In the genomic region with DNA sequence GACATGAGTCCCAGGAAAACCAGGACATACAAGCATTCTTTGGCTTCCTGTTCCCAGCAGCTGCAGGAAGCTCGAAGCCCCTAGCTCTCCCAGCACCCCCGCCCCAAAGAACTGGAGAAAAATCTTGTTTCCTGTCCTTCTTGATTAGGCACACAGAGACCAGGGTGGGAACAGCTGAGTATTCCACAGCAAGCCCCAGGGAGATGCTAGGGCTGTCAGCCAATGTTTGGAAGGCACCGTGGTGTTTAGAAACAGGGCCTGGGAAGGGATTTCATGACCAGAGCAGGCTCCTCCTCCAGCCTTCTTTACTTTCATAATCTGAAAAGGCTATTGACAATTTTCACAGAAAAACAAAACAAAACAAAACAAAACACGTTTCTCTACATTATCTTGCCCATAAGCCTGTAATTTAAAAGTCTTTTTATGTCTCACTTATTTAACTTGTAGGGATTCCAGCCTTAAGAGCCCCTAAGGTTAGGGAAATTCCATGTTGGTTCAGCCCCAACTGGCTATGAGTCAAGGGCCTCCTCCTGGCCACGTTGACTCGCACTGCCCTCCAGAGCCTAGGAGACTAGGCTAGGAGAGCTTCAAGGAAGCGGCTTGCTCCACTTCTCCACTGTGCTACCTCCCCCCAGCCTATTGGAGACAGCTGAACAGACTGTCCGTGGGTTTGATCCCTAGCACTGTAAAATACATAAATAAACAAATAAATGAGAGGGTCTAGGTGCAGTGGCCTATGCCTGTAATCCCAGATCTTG, we compare ENCODE assay signal across 9 mouse cellular contexts. TPM values are rescaled to one million over a fixed set of nuclear protein-coding genes. Genes with fewer than 3 reads are reported as not detected.
DNase-seq lines count a peak whose midpoint lies in the region; ATAC-seq and TF ChIP-seq lines count a peak whose summit lies in the region.
"Had no signal": no experiment of that assay in that cellular context is flagged by ENCODE, and none has a peak within 500 bp of the region (broad histone marks: within the 10 kb centered on the region; RNA-seq: fewer than 3 reads in every experiment).

No protein-coding gene starts in this region.

- 25% methylated on average over 8 of the region's 8 CpGs for WGBS in intestine, embryonic 16.5 days

- no peaks in the 10 kb centered on the region for H3K36me3 ChIP-seq in intestine, embryonic 16.5 days (ENCODE audit: control insufficient read depth, insufficient read depth, low read length)
- H3K36me3 ChIP-seq: neural tube, embryonic 12.5 days had no signal

- H3K9me3 ChIP-seq in intestine, embryonic 16.5 days (ENCODE audit: control insufficient read depth, low read length), result no peaks in the 10 kb centered on the region
- H3K9me3 ChIP-seq: neural tube, embryonic 12.5 days had no signal

- peak overlapping the region; percentile 87 for H3K27ac ChIP-seq in gastrocnemius, adult 2 months
- H3K27ac ChIP-seq in intestine, embryonic 16.5 days (ENCODE audit: low read length), result peak overlapping the region; percentile 70
- H3K27ac ChIP-seq: neural tube, embryonic 12.5 days had no signal

- peak overlapping the region; percentile 53 for H3K4me3 ChIP-seq in gastrocnemius, adult 2 months
- no peak overlapping the region for H3K4me3 ChIP-seq in intestine, embryonic 16.5 days (ENCODE audit: low read length)
- H3K4me3 ChIP-seq: neural tube, embryonic 12.5 days had no signal

- H3K27me3 ChIP-seq in intestine, embryonic 16.5 days (replicated peaks; ENCODE audit: control insufficient read depth, insufficient read depth, low read length), result no peaks in the 10 kb centered on the region
- H3K27me3 ChIP-seq: neural tube, embryonic 12.5 days had no signal

- H3K4me1 ChIP-seq in intestine, embryonic 16.5 days (ENCODE audit: control insufficient read depth, insufficient read depth, low read length), result no peaks in the 10 kb centered on the region
- H3K4me1 ChIP-seq: neural tube, embryonic 12.5 days had no signal

- DNase-seq in layer of hippocampus, postnatal 10 days (ENCODE audit: low spot score in 2 of 2), result peak; percentile 30 to 56
- DNase-seq in layer of hippocampus, adult 9-10 months (ENCODE audit: low spot score), result no peak
- DNase-seq in gastrocnemius, adult 2 months, result peak; percentile 92
- peak; percentile 74 for DNase-seq in lung, postnatal 25 days (ENCODE audit: low spot score)
- DNase-seq in frontal cortex, adult 2 months (ENCODE audit: extremely low spot score in 1 of 2, low spot score in 1 of 2), result no peak
- DNase-seq in natural killer cell, adult 2 months (ENCODE audit: low spot score in 2 of 2), result no peak
- DNase-seq in embryo, embryonic 11 days, result no peak

- intact Hi-C loops in gastrocnemius, adult 2 months (cut with DNase I), result no loop called here

- peak; percentile 16; the same call in 1 of the 2 replicates for TF ChIP-seq CTCF in gastrocnemius, adult 2 months (IDR thresholded peaks at IDR 0.05)

- H3K9ac ChIP-seq in intestine, embryonic 16.5 days (ENCODE audit: low read depth, low read length), result 0 out of 2 replicates have a peak overlapping the region, but pooled peaks have one; percentile 11
- H3K9ac ChIP-seq: neural tube, embryonic 12.5 days had no signal

- peak; percentile 80 for ATAC-seq in intestine, embryonic 16.5 days

- no peak overlapping the region for H3K4me2 ChIP-seq in intestine, embryonic 16.5 days (ENCODE audit: low read depth, low read length)
- H3K4me2 ChIP-seq: neural tube, embryonic 12.5 days had no signal

RNA-seq across cellular contexts. Expression of a gene that starts 10.0 kb away (rescaled TPM):
- total RNA-seq in layer of hippocampus, postnatal 10 days (2021), result 10 to 100 TPM; 86.6 to 92.6 TPM
- 10 to 100 TPM in 1 of 2 experiments, 1 to 10 TPM in 1; 9.3 to 11.9 TPM for total RNA-seq in gastrocnemius, adult 2 months (2021)
- polyA plus RNA-seq in intestine, embryonic 16.5 days (2015; fragmentation: Nextera tagmentation; extraction: Ambion mirVana), result 24.6 and 29.1 TPM in 2 replicates
- polyA plus RNA-seq in frontal cortex, adult 2 months (2012; rRNA removed), result 85.9 and 110 TPM in 2 replicates

RNA-seq across cellular contexts. Expression of a gene that starts 16.4 kb away (rescaled TPM):
- 10 to 100 TPM; 24.6 to 26.5 TPM for total RNA-seq in layer of hippocampus, postnatal 10 days (2021)
- total RNA-seq in gastrocnemius, adult 2 months (2021), result 1 to 10 TPM; 1.0 to 1.4 TPM
- 15.5 TPM in 2 replicates for polyA plus RNA-seq in intestine, embryonic 16.5 days (2015; fragmentation: Nextera tagmentation; extraction: Ambion mirVana)
- polyA plus RNA-seq in frontal cortex, adult 2 months (2012; rRNA removed), result 57.5 and 60.3 TPM in 2 replicates

RNA-seq across cellular contexts. Expression of a gene that starts 16.5 kb away (rescaled TPM):
- total RNA-seq in layer of hippocampus, postnatal 10 days (2021), result 100 to 1,000 TPM; 132 to 136 TPM
- 100 to 1,000 TPM; 170 to 229 TPM for total RNA-seq in gastrocnemius, adult 2 months (2021)
- 67.9 and 76.8 TPM in 2 replicates for polyA plus RNA-seq in intestine, embryonic 16.5 days (2015; fragmentation: Nextera tagmentation; extraction: Ambion mirVana)
- 36.1 and 38.8 TPM in 2 replicates for polyA plus RNA-seq in frontal cortex, adult 2 months (2012; rRNA removed)

RNA-seq across cellular contexts. Expression of a gene that starts 25.7 kb away (rescaled TPM):
- 100 to 1,000 TPM; 212 to 222 TPM for total RNA-seq in layer of hippocampus, postnatal 10 days (2021)
- 100 to 1,000 TPM in 1 of 2 experiments, 10 to 100 TPM in 1; 95.0 to 122 TPM for total RNA-seq in gastrocnemius, adult 2 months (2021)
- polyA plus RNA-seq in intestine, embryonic 16.5 days (2015; fragmentation: Nextera tagmentation; extraction: Ambion mirVana), result 425 and 427 TPM in 2 replicates
- 153 and 170 TPM in 2 replicates for polyA plus RNA-seq in frontal cortex, adult 2 months (2012; rRNA removed)

RNA-seq across cellular contexts. Expression of a gene that starts 25.7 kb away (rescaled TPM):
- 10 to 100 TPM; 44.8 to 46.9 TPM for total RNA-seq in layer of hippocampus, postnatal 10 days (2021)
- 10 to 100 TPM; 27.0 to 35.1 TPM for total RNA-seq in gastrocnemius, adult 2 months (2021)
- 40.9 and 45.1 TPM in 2 replicates for polyA plus RNA-seq in intestine, embryonic 16.5 days (2015; fragmentation: Nextera tagmentation; extraction: Ambion mirVana)
- 47.5 and 53.5 TPM in 2 replicates for polyA plus RNA-seq in frontal cortex, adult 2 months (2012; rRNA removed)

Comparison
In these comparisons a context has a peak if more than half of its experiments do, and no peak if none do; other contexts are left out.
1. DNase-seq: peak in layer of hippocampus, postnatal 10 days (2 of 2), gastrocnemius, adult 2 months (single experiment) and lung, postnatal 25 days (single experiment); none in layer of hippocampus, adult 9-10 months (single experiment), frontal cortex, adult 2 months (0 of 2), natural killer cell, adult 2 months (0 of 2) and embryo, embryonic 11 days (single experiment).
2. RNA of a gene that starts 10.0 kb away (total RNA-seq): 86.6 to 92.6 TPM in layer of hippocampus, postnatal 10 days; 9.3 to 11.9 TPM in gastrocnemius, adult 2 months; every median in the first group is over 4 times any median in the second.
3. RNA of a gene that starts 16.4 kb away (total RNA-seq): 24.6 to 26.5 TPM in layer of hippocampus, postnatal 10 days; 1.0 to 1.4 TPM in gastrocnemius, adult 2 months; every median in the first group is over 10 times any median in the second.